Mouse (Mus musculus): ENCODE measurements around the gene Sco2.

Gene Sco2

DNA sequence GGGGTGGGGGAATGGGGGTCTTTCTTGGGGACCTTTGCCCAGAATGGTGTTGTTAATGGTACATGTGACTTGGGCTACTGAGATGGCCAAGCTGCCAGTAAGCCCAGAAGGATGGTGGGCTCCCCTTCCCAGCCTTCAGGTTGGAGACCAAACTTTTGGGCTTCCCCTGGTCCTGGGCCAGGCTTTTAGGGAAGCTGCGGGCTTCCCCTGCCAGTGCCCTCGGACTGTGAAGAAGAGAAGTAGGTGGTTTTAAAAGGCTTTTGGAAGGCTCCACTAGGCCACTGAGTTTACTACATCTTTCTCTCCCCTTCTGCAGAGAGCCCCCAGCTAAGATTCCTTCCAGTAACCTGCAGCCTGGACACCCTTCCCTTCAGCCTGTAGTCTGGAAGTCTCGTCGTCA, 50.0 kb downstream of the Sco2 start:
- DNase-seq: peak in 1 of 2 experiments; percentile 24

GRCm38 (mm10) chr15:89322670-89323522, 50.8 kb downstream of the Sco2 start, which contains the start of gene Adm2:
TSS of gene Adm2 (plus strand) at chr15:89322720.
- peak in 1 of 2 experiments; percentile 58 for DNase-seq

Data from kidney, postnatal 25 days (tissue).